Mouse (Mus musculus) neural tube, embryonic 13.5 days (tissue): ENCODE results near the gene Gphn. TPM values are rescaled to one million over a fixed set of nuclear protein-coding genes. Genes with fewer than 3 reads are reported as not detected.

ENCODE experiments used
- ATAC-seq: fragments of 200-750 bp; cut with Nextera tagmentation; 2 replicates; pipeline ENCODE4 v1.8.0; 2017; ENCODE audit warnings: low read depth, mild to moderate bottlenecking, moderate TSS enrichment, moderate library complexity
- H3K27ac ChIP-seq: fragments of 300-500 bp; sonication (generic); replicated peaks from 2 replicates; pipeline ENCODE4 v1.5.1; 2015; ENCODE audit warnings: moderate library complexity, mild to moderate bottlenecking, inconsistent platforms
- H3K27me3 ChIP-seq: fragments of 300-500 bp; sonication (generic); 2 replicates; pipeline ENCODE4 v1.6.1; 2015; ENCODE audit warnings: mild to moderate bottlenecking, inconsistent platforms
- H3K36me3 ChIP-seq: fragments of 300-500 bp; sonication (generic); 2 replicates; pipeline ENCODE4 v1.6.1; 2015; ENCODE audit warnings: mild to moderate bottlenecking, inconsistent platforms
- H3K4me1 ChIP-seq: fragments of 300-500 bp; sonication (generic); replicated peaks from 2 replicates; pipeline ENCODE4 v1.6.1; 2015; ENCODE audit warnings: inconsistent platforms
- H3K4me2 ChIP-seq: fragments of 300-500 bp; sonication (generic); 2 replicates; pipeline ENCODE4 v1.6.1; 2015; ENCODE audit warnings: inconsistent platforms, mild to moderate bottlenecking, moderate library complexity
- H3K4me3 ChIP-seq: fragments of 300-500 bp; sonication (generic); 2 replicates; pipeline ENCODE4 v1.5.1; 2015; ENCODE audit warnings: mild to moderate bottlenecking, inconsistent platforms
- H3K9ac ChIP-seq: fragments of 300-500 bp; sonication (generic); 2 replicates; pipeline ENCODE4 v1.6.1; 2015; ENCODE audit warnings: moderate library complexity, mild to moderate bottlenecking, inconsistent platforms
- H3K9me3 ChIP-seq: fragments of 300-500 bp; sonication (generic); 2 replicates; pipeline ENCODE4 v1.6.1; 2016; ENCODE audit warnings: inconsistent platforms
- WGBS: fragments of 180-500 bp; shearing (Covaris S2); methylation state at CpG from one replicate; pipeline ENCODE4 v1.1.7; 2015; 5-methylcytosine and 5-hydroxymethylcytosine counted together
- polyA plus RNA-seq: library from polyadenylated mRNA; unstranded; fragments of >200 nt; fragmentation: Nextera tagmentation; extraction: Ambion mirVana; gene quantifications from 2 replicates; pipeline ENCODE4 v1.2.1, GENCODE M21; 2015

The Gphn gene
- polyA plus RNA-seq, 1 experiment from 2014 or later = 37.8 TPM

- no peaks in the 10 kb centered on the region for H3K4me1 ChIP-seq
- no peaks in the 10 kb centered on the region for H3K9me3 ChIP-seq
- H3K4me2 ChIP-seq = no peak overlapping the region
- H3K27ac ChIP-seq = no peak overlapping the region
- H3K36me3 ChIP-seq = 0 out of 2 replicates have a peak, but pooled peaks cover 3% of the 10 kb centered on the region
- no peak overlapping the region for H3K4me3 ChIP-seq
- no peak overlapping the region for H3K9ac ChIP-seq
- ATAC-seq = no peak
- no peaks in the 10 kb centered on the region for H3K27me3 ChIP-seq
- 59% methylated on average over 2 of the region's 2 CpGs for WGBS
Measured at GRCm38 (mm10) chr12:78659718-78660304, 433.6 kb downstream of the Gphn start.

GRCm38 (mm10) chr12:78678101-78678806, 452.1 kb downstream of the Gphn start:
- Histone ChIP-seq H3K4me1 (no peaks in the 10 kb centered on the region), H3K4me2 (no peak overlapping the region), H3K27me3 (no peaks in the 10 kb centered on the region), H3K36me3 (no peaks in the 10 kb centered on the region; the same call in 1 of the 2 replicates), H3K9ac (no peak overlapping the region), H3K27ac (no peak overlapping the region), H3K4me3 (no peak overlapping the region), H3K9me3 (no peaks in the 10 kb centered on the region)
- no peak for ATAC-seq
- 89% methylated on average over 5 of the region's 5 CpGs for WGBS

GRCm38 (mm10) chr12:78678807-78679189, 452.6 kb downstream of the Gphn start:
- ATAC-seq = no peak
- no peak overlapping the region for H3K27ac ChIP-seq
- H3K27me3 ChIP-seq = no peaks in the 10 kb centered on the region
- H3K4me3 ChIP-seq = no peak overlapping the region
- WGBS = 88% methylated on average over 2 of the region's 2 CpGs
- H3K9me3 ChIP-seq = no peaks in the 10 kb centered on the region
- H3K36me3 ChIP-seq = no peaks in the 10 kb centered on the region; the same call in 1 of the 2 replicates
- no peak overlapping the region for H3K9ac ChIP-seq
- H3K4me1 ChIP-seq = no peaks in the 10 kb centered on the region
- H3K4me2 ChIP-seq = no peak overlapping the region

DNA sequence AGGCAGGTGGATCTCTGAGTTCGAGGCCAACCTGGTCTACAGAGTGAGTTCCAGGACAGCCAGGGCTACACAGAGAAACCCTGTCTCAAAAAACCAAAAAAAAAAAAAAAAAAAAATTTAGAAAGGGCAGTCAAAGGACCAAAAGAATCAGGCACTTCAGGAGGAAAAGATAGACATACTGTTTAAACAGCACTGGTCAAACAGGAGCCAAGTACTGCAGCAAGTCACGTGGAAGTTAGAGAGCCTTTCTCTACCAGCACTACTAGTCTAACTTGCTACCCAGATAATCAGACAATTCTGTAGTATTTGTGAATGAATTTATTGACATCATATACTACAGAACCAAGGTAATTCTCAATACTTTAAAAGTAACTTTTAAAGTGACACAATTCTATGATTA, 454.9 kb downstream of the Gphn start:
- 97% methylated on average over 2 of the region's 2 CpGs for WGBS
- no peaks in the 10 kb centered on the region for H3K4me1 ChIP-seq
- H3K9ac ChIP-seq = no peak overlapping the region
- no peaks in the 10 kb centered on the region for H3K9me3 ChIP-seq
- H3K36me3 ChIP-seq = no peaks in the 10 kb centered on the region; the same call in 1 of the 2 replicates
- no peak overlapping the region for H3K27ac ChIP-seq
- ATAC-seq = no peak
- no peaks in the 10 kb centered on the region for H3K27me3 ChIP-seq
- H3K4me2 ChIP-seq = no peak overlapping the region
- H3K4me3 ChIP-seq = no peak overlapping the region

GRCm38 (mm10) chr12:78682279-78682678, 456.1 kb downstream of the Gphn start:
- Histone ChIP-seq H3K9ac (no peak overlapping the region), H3K9me3 (no peaks in the 10 kb centered on the region), H3K36me3 (no peaks in the 10 kb centered on the region; the same call in 1 of the 2 replicates), H3K4me2 (no peak overlapping the region), H3K27me3 (no peaks in the 10 kb centered on the region), H3K4me1 (no peaks in the 10 kb centered on the region), H3K4me3 (no peak overlapping the region), H3K27ac (no peak overlapping the region)
- WGBS = 84% methylated on average over 4 of the region's 4 CpGs
- no peak for ATAC-seq

DNA sequence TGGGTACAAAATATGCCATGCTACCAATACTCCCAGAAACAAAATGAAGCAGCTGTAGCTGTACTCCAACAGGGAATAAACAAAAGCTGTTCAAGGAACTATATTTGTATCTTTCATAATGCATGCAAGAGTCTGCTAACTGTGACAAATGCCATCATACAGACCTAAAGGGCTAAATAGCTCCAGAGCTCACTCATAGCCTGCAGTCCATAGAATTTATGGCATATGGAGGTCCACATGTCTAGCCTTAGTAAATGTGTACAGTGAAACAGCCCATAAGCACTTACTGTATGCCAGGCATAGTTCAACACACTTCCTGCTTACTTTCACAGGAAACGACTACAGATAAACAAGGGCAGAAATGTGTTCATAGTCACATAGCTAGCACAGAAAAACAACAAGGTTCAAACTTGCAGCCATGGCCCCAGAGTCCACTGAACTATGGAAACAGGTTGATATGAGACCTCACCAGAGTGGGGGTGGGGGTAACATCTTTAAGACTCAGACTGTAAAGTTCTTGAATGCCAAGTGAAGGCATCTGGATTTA, 459.6 kb downstream of the Gphn start:
- Histone ChIP-seq H3K9me3 (no peaks in the 10 kb centered on the region), H3K27ac (no peak overlapping the region), H3K4me2 (no peak overlapping the region), H3K9ac (no peak overlapping the region), H3K27me3 (no peaks in the 10 kb centered on the region), H3K4me1 (no peaks in the 10 kb centered on the region), H3K36me3 (no peaks in the 10 kb centered on the region), H3K4me3 (no peak overlapping the region)
- ATAC-seq = no peak
- WGBS = 88% methylated on average over 1 of the region's 1 CpGs

DNA sequence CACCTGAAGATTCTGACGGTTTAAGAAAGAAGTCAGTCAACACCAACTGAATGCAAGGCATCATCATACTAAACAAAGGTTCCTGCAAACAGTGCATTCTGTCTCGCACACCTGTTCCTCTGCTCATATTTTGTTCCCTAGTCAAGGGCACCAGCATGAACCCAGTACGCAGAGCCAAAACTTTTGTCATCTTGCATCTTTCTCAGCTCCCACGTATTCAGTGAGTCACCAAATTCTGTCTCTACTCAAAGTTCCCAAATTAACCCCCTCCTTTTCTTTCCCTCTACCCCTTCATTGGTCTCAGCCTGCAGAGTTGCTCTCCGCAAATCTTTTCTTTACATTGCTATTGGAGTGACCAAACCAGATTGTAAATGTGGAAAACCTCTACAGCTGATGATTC, 462.7 kb downstream of the Gphn start:
- Histone ChIP-seq H3K4me1 (no peaks in the 10 kb centered on the region), H3K27me3 (no peaks in the 10 kb centered on the region), H3K4me2 (no peak overlapping the region), H3K27ac (no peak overlapping the region), H3K4me3 (no peak overlapping the region), H3K36me3 (no peaks in the 10 kb centered on the region), H3K9ac (no peak overlapping the region), H3K9me3 (no peaks in the 10 kb centered on the region)
- WGBS = 86% methylated on average over 5 of the region's 5 CpGs
- ATAC-seq = no peak

DNA sequence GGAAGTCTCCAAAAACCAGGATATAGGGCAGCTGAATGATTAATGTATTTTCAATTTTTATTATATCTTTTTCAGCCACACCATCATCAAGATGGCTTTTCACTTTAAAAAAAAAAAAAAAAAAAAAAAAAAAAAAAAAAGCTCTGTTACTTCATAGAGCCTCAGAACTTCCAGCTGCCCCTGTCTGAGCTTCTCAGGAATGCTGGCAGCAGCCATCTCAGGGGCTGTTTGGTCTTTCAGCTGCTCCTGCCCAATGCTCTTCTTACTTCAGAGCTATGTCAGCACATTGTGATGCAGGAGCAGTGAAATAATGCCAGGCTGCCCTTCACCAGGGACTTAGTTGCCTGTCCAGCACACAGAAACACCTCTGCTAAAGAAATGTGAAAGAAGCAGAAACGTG, 465.1 kb downstream of the Gphn start, which contains the start of gene Fam71d:
Fam71d (plus strand) TSS at position 211 of the 400 bp plus-strand sequence.
- no peaks in the 10 kb centered on the region for H3K9me3 ChIP-seq
- no peaks in the 10 kb centered on the region for H3K4me1 ChIP-seq
- no peak within 1 kb of the TSS for H3K27ac ChIP-seq
- H3K36me3 ChIP-seq = no peaks in the 10 kb centered on the region
- H3K27me3 ChIP-seq = no peaks in the 10 kb centered on the region
- no peak for ATAC-seq
- no peak within 1 kb of the TSS for H3K4me3 ChIP-seq
- no peak within 1 kb of the TSS for H3K9ac ChIP-seq
- no peak within 1 kb of the TSS for H3K4me2 ChIP-seq
- 60% methylated on average over 1 of the region's 1 CpGs for WGBS

DNA sequence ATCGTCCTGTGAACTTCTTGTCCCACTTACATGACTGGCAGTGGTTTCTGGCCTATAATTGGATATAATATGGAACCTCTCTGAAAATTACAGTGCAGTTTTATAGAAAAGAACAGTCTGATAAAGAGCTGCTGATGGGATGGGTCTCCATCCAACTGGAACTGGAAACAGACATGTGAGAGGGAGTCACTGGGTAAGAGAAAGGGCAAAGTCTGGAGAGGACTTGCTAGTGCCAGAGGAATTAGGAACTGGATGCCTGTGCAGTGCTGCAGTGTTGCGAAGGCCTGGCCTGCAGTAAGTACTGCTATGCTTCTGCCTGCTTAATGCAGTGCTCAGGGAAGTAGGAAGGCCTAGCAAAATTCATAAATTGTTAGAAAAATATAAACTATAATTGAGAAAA, 467.1 kb downstream of the Gphn start:
- H3K9ac ChIP-seq = no peak overlapping the region
- no peak overlapping the region for H3K4me2 ChIP-seq
- H3K36me3 ChIP-seq = no peaks in the 10 kb centered on the region
- no peak overlapping the region for H3K4me3 ChIP-seq
- no peak overlapping the region for H3K27ac ChIP-seq
- no peaks in the 10 kb centered on the region for H3K27me3 ChIP-seq
- H3K4me1 ChIP-seq = no peaks in the 10 kb centered on the region
- 85% methylated on average over 2 of the region's 2 CpGs for WGBS
- ATAC-seq = no peak
- H3K9me3 ChIP-seq = no peaks in the 10 kb centered on the region

DNA sequence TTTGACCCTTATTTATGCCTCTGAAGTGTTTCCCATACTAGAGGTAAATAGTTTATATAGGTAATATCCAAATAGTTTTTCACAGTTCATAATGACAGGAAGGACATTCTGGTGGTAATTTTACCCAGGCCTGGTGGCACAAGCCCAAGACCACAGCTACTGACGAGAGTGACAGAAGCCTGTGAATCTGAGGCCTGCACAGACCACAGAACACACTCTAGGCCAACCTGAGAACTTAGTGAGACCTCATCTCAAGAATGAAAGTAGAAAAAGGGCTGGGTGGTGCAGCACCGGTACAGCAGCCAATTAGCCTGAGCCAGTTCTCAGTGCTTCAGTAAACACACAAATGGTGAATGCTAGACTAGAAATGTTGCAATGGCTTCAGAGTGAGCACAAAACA, 491.6 kb downstream of the Gphn start:
- Histone ChIP-seq H3K36me3 (no peaks in the 10 kb centered on the region), H3K27ac (no peak overlapping the region), H3K4me3 (no peak overlapping the region), H3K27me3 (no peaks in the 10 kb centered on the region), H3K4me1 (no peaks in the 10 kb centered on the region), H3K4me2 (no peak overlapping the region), H3K9me3 (no peaks in the 10 kb centered on the region), H3K9ac (no peak overlapping the region)
- ATAC-seq = no peak
- 82% methylated on average over 2 of the region's 2 CpGs for WGBS

DNA sequence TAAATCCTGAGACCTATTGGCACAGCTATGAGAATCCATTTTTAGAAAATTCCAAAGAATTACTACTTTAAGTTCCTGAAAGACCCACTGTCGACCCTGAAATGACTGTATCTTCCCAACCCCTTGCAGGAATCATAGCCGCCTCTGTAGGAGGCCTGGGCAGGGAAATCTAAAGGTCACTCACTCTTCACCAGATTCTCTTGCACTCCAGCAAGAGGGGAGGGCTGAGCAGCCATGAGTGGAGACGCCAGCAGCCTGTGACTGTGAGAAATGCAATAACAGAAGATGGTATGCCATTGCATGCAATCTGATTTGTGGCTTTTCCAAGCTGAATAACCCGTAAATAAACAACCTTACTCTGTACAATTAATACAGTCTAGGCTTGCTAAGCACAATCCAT, 501.5 kb downstream of the Gphn start:
- WGBS = 67% methylated on average over 4 of the region's 4 CpGs

More for the DNA sequence above, 501.5 kb downstream of the Gphn start:
- Histone ChIP-seq H3K9ac (no peak overlapping the region), H3K4me3 (no peak overlapping the region), H3K36me3 (no peaks in the 10 kb centered on the region), H3K27me3 (no peaks in the 10 kb centered on the region), H3K4me2 (no peak overlapping the region), H3K4me1 (peaks cover 5% of the 10 kb centered on the region; the same call in 1 of the 2 replicates), H3K27ac (no peak overlapping the region), H3K9me3 (no peaks in the 10 kb centered on the region)
- ATAC-seq = no peak
